Mouse (Mus musculus) embryonic facial prominence, embryonic 11.5 days (tissue): ENCODE data around the gene Gm36028. TPM values are rescaled to one million over a fixed set of nuclear protein-coding genes. Genes with fewer than 3 reads are reported as not detected.

Source experiments
- ATAC-seq: fragments of 200-750 bp; cut with Nextera tagmentation; replicated peaks from 2 replicates; pipeline ENCODE4 v1.8.0; 2017; ENCODE audit warnings: low read depth; ENCODE audit not compliant: insufficient number of reproducible peaks, low FRiP score, low TSS enrichment
- DNase-seq: peaks from one replicate; pipeline ENCODE4 v3.0.0-alpha.2; 2015; ENCODE audit warnings: low spot score
- H3K27ac ChIP-seq: fragments of 300-500 bp; sonication (generic); replicated peaks from 2 replicates; pipeline ENCODE4 v1.5.1; 2014; ENCODE audit warnings: mild to moderate bottlenecking, low read depth, low read length, control low read depth
- H3K27me3 ChIP-seq: fragments of 300-500 bp; sonication (generic); 2 replicates; pipeline ENCODE4 v1.6.1; 2014; ENCODE audit warnings: mild to moderate bottlenecking, low read length, moderate library complexity, mixed read lengths; ENCODE audit not compliant: control insufficient read depth, insufficient read depth
- H3K36me3 ChIP-seq: fragments of 300-500 bp; sonication (generic); replicated peaks from 2 replicates; pipeline ENCODE4 v1.6.1; 2014; ENCODE audit warnings: low read depth, mild to moderate bottlenecking, low read length, moderate library complexity, mixed read lengths; ENCODE audit not compliant: control insufficient read depth, insufficient read depth
- H3K4me1 ChIP-seq: fragments of 300-500 bp; sonication (generic); 2 replicates; pipeline ENCODE4 v1.6.1; 2014; ENCODE audit warnings: low read length, mixed read lengths; ENCODE audit not compliant: control insufficient read depth, insufficient read depth
- H3K4me2 ChIP-seq: fragments of 300-500 bp; sonication (generic); 2 replicates; pipeline ENCODE4 v1.6.1; 2014; ENCODE audit warnings: low read depth, mild to moderate bottlenecking, control low read depth, low read length, moderate library complexity
- H3K4me3 ChIP-seq: fragments of 300-500 bp; sonication (generic); 2 replicates; pipeline ENCODE4 v1.5.1; 2014; ENCODE audit warnings: low read depth, low read length, control low read depth
- H3K9ac ChIP-seq: fragments of 300-500 bp; sonication (generic); replicated peaks from 2 replicates; pipeline ENCODE4 v1.6.1; 2014; ENCODE audit warnings: mild to moderate bottlenecking, control low read depth, low read length
- H3K9me3 ChIP-seq: fragments of 300-500 bp; sonication (generic); replicated peaks from 2 replicates; pipeline ENCODE4 v1.6.1; 2016; ENCODE audit warnings: mild to moderate bottlenecking, low read length, inconsistent platforms, mixed read lengths; ENCODE audit not compliant: control insufficient read depth
- WGBS: fragments of 180-500 bp; shearing (Covaris S2); extraction: QIAGEN DNeasy Blood & Tissue Kit; methylation state at CpG from one replicate; pipeline ENCODE4 v1.1.7; 2014; 5-methylcytosine and 5-hydroxymethylcytosine counted together
- polyA plus RNA-seq: library from polyadenylated mRNA; unstranded; fragments of >200 nt; fragmentation: Nextera tagmentation; extraction: Ambion mirVana; gene quantifications from 2 replicates; pipeline ENCODE4 v1.2.1, GENCODE M21; 2014

Gene Gm36028
- polyA plus RNA-seq, 1 experiment from 2014 or later = 0.32 TPM

DNA sequence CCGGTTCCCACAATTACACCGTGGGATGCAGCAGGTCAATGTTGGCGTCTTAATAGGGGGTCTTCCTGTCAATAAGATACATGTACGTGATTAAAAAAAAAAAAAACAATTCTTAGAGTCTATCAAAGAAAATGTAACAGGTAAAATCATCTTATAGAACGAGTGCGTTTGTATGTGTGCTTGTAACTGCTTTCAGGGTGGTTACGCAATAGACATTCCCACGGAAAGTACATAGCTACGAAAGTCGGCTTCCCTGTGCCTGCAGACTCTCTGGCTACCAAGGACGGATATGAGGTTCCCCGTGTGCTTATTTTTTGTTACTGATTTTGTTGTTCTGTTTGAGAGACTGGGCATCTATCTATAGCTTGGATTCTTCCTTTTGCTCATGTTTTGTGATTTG, 17.2 kb downstream of the Gm36028 start:
- Histone ChIP-seq H3K9me3 (no peaks in the 10 kb centered on the region), H3K36me3 (no peaks in the 10 kb centered on the region), H3K4me2 (no peak overlapping the region), H3K4me1 (no peaks in the 10 kb centered on the region), H3K27ac (no peak overlapping the region), H3K4me3 (no peak overlapping the region), H3K9ac (no peak overlapping the region), H3K27me3 (no peaks in the 10 kb centered on the region)
- ATAC-seq = no peak
- 88% methylated on average over 12 of the region's 12 CpGs for WGBS
- no peak for DNase-seq

DNA sequence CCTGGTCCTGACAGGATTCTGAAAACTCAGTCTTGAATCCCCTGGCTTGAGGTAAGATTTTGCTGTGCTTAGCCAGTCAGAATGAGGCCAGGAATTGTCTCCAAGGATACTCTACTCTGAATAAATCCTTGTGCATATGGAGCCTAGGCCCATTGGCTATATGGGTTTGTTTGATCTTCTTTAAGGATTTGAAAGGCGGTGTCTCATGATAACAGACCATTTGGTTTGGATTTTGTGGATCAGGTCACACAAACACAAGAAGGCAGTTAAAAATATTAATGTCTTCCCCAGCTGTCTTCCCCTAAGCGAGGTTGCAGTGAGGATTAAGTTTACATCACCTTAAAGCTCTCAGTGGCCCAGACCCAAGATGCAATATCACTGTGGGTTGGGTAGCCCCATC, 18.5 kb downstream of the Gm36028 start:
- no peak overlapping the region for H3K9ac ChIP-seq
- no peak for ATAC-seq
- H3K27me3 ChIP-seq = no peaks in the 10 kb centered on the region
- H3K4me3 ChIP-seq = no peak overlapping the region
- no peak overlapping the region for H3K4me2 ChIP-seq
- 75% methylated on average over 2 of the region's 2 CpGs for WGBS
- no peaks in the 10 kb centered on the region for H3K36me3 ChIP-seq
- no peaks in the 10 kb centered on the region for H3K4me1 ChIP-seq
- H3K9me3 ChIP-seq = no peaks in the 10 kb centered on the region
- DNase-seq = no peak
- H3K27ac ChIP-seq = no peak overlapping the region

DNA sequence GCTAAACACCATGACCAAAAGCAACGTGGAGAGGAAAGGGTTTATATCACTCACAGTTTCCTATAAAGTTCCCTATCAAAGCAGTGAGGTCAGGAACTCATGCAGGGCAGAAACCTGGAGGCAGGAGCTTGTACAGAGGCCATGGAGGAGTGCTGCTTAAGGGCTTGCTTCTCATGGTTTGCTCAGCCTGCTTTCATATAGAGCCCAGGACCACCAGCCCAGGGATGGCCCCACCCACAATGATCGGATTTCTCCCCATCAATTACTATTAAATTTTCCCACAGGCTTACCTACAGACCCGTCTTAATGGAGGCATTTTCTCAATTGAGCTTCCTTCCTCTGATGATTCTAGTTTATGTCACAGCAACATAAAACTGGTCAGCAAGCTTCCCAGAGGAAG, 23.4 kb downstream of the Gm36028 start:
- DNase-seq = no peak
- no peak for ATAC-seq
- no peaks in the 10 kb centered on the region for H3K4me1 ChIP-seq

DNA sequence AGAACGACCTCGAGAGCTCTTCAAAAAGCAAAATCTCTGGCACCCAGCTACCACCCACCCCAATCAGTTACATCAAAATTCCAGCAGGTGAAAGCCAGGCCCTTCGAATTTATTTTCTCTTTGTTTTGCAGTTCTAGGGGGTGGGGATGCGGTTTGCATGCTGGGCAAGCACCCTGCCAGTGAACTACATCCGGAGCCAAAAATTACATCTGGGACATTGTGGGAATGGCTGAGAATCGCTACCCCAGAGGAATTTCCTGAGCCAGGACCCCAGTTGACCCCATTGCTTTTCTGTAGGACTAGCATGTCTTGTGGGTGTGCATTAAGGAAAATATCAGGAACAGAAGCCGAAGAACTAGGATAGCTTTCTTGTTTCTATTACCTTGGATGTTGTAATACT, 29.9 kb downstream of the Gm36028 start:
- H3K4me2 ChIP-seq = no peak overlapping the region
- WGBS = 80% methylated on average over 7 of the region's 7 CpGs
- H3K27ac ChIP-seq = no peak overlapping the region
- H3K36me3 ChIP-seq = peaks cover 13% of the 10 kb centered on the region
- no peak overlapping the region for H3K4me3 ChIP-seq
- ATAC-seq (no peak), DNase-seq (no peak)
- no peaks in the 10 kb centered on the region for H3K9me3 ChIP-seq
- H3K4me1 ChIP-seq = no peaks in the 10 kb centered on the region
- no peaks in the 10 kb centered on the region for H3K27me3 ChIP-seq
- H3K9ac ChIP-seq = no peak overlapping the region

More for the DNA sequence above, 23.4 kb downstream of the Gm36028 start:
- Histone ChIP-seq H3K27ac (no peak overlapping the region), H3K27me3 (no peaks in the 10 kb centered on the region), H3K36me3 (peaks cover 6% of the 10 kb centered on the region), H3K9ac (no peak overlapping the region), H3K9me3 (no peaks in the 10 kb centered on the region), H3K4me3 (no peak overlapping the region), H3K4me2 (no peak overlapping the region)
- WGBS = 65% methylated on average over 3 of the region's 3 CpGs

DNA sequence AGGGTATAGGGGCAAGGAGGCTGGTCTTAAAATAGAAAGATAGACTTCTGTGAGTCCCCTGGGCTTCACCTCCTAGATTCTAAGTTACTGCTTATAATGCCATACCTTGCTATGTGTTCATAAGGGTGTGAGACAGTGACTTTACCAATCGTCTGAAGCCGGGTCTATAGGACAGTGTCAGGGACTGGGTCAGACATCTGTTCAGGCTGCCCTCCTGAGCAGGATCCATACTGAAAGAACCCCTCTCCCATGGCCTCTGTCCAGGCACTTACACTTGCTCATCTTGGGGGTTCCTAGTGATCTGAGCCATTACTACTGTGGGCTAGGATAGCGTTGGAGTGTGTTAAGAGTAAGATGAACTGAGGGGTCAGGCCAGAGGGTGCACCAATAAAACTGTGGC, 34.7 kb downstream of the Gm36028 start:
- ATAC-seq = no peak
- WGBS = 89% methylated on average over 3 of the region's 3 CpGs
- H3K36me3 ChIP-seq = peaks cover 28% of the 10 kb centered on the region

DNA sequence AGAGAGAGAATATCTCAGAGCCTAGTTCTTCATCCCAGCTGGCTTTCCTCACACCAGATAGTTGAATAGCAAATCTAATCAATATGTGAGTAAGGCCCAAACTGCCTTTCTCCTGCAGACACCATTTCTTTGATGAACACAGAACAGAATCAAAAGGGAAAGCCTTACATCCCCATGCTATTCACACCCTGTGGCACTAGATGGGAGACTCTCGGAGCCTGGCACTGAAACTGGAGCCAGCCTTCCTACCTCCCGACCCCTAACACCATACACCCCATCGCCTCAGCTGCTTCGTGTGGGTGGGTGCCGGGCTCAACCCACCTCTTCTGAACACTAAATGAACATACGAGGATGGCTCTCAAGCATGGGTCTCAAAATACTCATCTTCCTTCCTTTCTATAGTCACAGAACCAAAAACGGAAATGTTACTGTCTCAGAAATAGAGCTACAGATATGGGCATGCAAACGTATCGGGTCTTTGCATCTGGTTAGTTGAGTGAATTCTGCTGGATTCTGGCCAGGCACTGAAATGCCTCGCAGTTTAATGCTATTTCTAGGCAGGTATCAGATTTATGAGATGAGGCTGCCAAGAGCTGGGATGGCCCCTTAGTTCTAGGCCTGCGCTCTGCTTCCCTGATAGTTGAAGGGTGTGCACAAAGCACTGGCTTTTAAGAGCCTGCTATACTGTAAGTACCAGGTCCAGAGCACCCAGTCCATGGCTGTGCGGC, 36.0 kb downstream of the Gm36028 start:
- DNase-seq (no peak), ATAC-seq (no peak)
- Histone ChIP-seq H3K4me3 (no peak overlapping the region), H3K9ac (no peak overlapping the region), H3K27ac (no peak overlapping the region), H3K4me2 (no peak overlapping the region), H3K9me3 (no peaks in the 10 kb centered on the region), H3K27me3 (no peaks in the 10 kb centered on the region), H3K36me3 (peaks cover 28% of the 10 kb centered on the region), H3K4me1 (no peaks in the 10 kb centered on the region)
- 93% methylated on average over 12 of the region's 12 CpGs for WGBS

More for the DNA sequence above, 34.7 kb downstream of the Gm36028 start:
- no peak overlapping the region for H3K9ac ChIP-seq
- no peak overlapping the region for H3K4me3 ChIP-seq
- no peaks in the 10 kb centered on the region for H3K9me3 ChIP-seq
- H3K4me1 ChIP-seq = no peaks in the 10 kb centered on the region
- no peak overlapping the region for H3K4me2 ChIP-seq
- H3K27ac ChIP-seq = no peak overlapping the region
- no peaks in the 10 kb centered on the region for H3K27me3 ChIP-seq
- no peak for DNase-seq

DNA sequence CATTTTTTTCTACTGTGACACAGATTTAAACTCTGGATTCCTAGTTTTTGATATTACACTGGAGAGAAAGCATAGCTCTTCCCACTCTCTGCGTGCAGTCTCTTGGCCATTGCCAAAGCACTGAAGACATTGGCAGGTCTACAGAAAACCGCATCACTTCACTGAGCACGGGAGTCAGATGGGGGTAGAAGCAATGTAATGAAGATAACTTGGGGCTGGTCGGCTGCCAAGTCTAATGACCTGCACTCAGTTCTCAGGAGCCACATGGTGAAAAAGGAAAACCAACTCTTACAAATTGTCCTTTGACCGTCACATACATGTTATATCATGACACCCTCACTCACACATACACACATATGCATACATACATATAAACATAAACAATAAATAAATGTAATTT, 37.0 kb downstream of the Gm36028 start:
- no peak overlapping the region for H3K4me2 ChIP-seq
- DNase-seq (no peak), ATAC-seq (no peak)
- H3K27ac ChIP-seq = no peak overlapping the region
- WGBS = 91% methylated on average over 5 of the region's 5 CpGs
- peaks cover 25% of the 10 kb centered on the region for H3K36me3 ChIP-seq
- no peaks in the 10 kb centered on the region for H3K4me1 ChIP-seq
- no peak overlapping the region for H3K9ac ChIP-seq
- no peak overlapping the region for H3K4me3 ChIP-seq
- H3K9me3 ChIP-seq = no peaks in the 10 kb centered on the region
- no peaks in the 10 kb centered on the region for H3K27me3 ChIP-seq

DNA sequence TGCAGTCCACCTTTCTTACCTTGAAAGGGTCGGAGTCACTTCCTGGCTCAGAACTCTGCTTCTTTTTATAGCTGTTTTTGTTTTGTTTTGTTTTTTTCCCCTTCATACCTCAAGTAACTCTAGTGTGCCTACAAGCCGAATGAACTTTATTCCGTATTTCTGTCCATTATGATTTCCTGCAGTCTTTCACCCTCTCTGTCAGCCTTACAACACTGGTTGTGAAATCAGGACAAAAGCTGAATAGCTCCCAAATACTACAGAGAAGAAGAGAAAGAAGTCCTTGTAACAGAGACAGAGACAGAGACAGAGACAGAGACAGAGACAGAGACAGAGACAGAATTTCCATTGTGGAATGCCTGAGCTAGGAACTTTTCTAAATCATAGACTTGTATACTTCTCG, 43.0 kb downstream of the Gm36028 start:
- Histone ChIP-seq H3K4me3 (no peak overlapping the region), H3K4me1 (no peaks in the 10 kb centered on the region; the same call in 1 of the 2 replicates), H3K27me3 (no peaks in the 10 kb centered on the region), H3K36me3 (peaks cover 12% of the 10 kb centered on the region), H3K4me2 (no peak overlapping the region), H3K9ac (no peak overlapping the region), H3K27ac (no peak overlapping the region), H3K9me3 (no peaks in the 10 kb centered on the region)
- DNase-seq (no peak), ATAC-seq (no peak)
- WGBS = 92% methylated on average over 4 of the region's 4 CpGs
